Mouse (Mus musculus): ENCODE measurements around the gene Nxpe3.

Gene Nxpe3

DNA sequence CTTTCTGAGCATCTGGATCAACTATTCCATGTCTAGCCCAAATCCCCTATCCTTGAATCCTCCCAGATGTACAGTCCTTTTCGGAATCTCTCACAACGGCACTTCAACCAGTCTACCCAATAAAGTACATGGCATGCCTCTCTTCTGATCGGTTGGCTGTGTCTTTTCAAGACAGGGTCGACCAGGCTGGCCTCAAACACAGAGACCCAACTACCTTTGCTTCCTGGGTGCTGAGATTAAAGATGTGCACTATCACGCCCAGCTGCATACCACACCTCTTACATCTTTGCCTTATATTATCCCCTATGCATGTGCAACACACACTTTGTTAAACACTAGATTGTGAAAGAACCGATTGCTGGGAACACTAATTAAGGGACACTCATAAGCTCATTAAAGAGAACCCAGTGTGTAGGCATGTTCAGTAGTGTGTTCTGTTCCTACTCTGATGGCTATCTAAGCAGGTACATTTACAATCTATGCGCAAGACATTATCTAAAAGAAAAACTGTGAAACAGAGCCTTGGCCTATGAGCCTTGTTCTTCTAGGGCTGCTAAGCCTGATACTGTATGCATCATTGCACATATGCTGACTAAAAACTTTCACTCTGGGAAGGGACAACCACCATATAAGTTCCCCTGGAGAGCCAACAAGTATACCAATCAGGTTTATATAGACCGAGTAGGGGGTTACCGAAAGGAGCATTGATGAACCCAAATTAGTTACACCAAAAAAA, 85.1 kb downstream of the Nxpe3 start:
- DNase-seq (ENCODE audit: low spot score): no peak

DNA sequence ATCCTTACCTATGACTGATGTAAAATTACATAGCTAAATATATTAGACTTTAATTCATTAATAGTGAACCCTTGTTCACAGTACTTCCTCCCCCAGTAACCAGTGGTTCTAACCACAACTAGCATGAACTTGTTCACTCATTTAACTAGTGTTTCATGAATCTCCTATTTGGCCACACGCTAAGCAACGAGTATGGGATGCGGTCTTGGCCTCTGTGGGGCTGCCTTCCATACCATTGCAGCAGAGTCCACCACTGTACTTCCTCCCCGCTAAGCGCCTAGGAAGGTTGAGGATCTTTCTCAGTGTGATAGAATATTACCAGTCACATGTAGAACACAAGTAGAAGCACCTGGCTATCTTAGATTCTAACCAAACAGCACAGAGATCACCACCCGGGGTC, 85.7 kb downstream of the Nxpe3 start:
- DNase-seq (ENCODE audit: low spot score): no peak

- DNase-seq (ENCODE audit: low spot score): no peak
Measured at GRCm38 (mm10) chr16:55807505-55807932, 87.6 kb downstream of the Nxpe3 start.

GRCm38 (mm10) chr16:55804799-55805198, 90.3 kb downstream of the Nxpe3 start:
- DNase-seq (ENCODE audit: low spot score): no peak

GRCm38 (mm10) chr16:55801629-55802028, 93.5 kb downstream of the Nxpe3 start:
- no peak for DNase-seq (ENCODE audit: low spot score)

- DNase-seq (ENCODE audit: low spot score): no peak
Measured at GRCm38 (mm10) chr16:55798845-55799244, 96.2 kb downstream of the Nxpe3 start.

DNA sequence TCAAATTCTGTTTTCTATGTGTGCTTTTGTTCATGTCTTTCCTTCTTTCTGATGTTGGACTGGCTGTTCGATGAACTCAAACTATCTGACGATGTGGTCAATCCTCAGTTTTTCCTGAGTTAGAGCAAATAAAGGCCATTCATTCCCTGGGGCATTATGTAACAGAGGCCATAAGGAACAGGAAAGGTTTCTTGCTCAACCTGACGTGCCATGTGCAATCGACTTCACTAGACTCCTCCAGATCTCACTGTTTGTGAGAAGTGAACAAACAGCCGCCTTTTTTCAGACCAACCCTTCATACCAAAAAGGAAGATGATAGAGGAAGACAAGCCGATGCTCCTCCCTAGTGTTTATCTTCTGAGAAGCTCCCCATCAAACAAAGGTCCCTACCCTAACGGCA, 104.8 kb downstream of the Nxpe3 start:
- no peak for DNase-seq (ENCODE audit: low spot score)

Measured in urinary bladder, postnatal 14 days (tissue).